Mouse (Mus musculus): ENCODE results near the gene Nrxn2.

Nrxn2 gene

GRCm38 (mm10) chr19:6390251-6390650, 28.3 kb upstream of the Nrxn2 start:
- DNase-seq (ENCODE audit: extremely low read depth, low read depth): no peak

DNA sequence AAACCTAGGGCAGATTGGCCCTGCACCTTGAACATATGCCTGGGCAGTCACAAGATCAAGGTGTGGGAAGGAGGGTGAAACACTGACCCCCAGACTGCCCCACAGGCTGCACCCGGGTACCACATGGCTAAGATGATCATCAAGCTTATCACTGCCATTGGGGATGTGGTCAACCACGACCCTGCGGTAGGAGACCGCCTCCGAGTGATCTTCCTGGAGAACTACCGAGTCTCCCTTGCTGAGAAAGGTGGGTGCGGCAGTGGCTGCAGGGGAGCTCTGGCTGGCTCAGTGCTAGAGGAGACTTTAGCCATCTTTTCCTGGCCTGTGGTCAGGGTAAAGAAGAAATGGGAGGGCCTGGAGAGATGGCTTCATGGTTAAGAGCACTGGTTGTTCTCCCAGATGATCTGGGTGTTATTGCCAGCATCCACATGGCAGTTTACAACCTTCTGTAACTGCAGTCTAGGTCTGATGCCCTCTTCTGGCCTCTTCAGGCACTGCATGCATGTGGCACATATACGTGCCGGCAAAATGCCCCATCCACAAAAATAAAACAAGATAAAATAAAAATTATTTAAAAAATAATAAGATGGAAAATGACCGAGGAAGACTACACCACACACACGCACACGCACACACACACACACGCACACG, 25.7 kb upstream of the Nrxn2 start:
- no peak for DNase-seq (ENCODE audit: extremely low read depth, low read depth)

DNA sequence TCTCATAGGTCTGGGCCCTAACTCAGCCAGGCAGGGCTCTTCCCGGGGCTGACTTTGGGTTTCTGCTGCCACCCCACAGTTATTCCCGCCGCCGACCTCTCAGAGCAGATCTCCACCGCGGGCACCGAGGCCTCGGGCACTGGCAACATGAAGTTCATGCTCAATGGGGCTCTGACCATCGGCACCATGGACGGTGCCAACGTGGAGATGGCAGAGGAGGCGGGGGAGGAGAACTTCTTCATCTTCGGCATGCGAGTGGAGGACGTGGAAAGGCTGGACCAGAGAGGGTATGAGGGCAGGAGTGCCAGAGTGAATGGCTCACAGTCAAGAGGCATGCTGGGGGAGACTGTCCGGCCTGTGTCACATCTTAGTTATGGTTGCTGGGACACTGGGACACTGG, 24.9 kb upstream of the Nrxn2 start:
- no peak for DNase-seq (ENCODE audit: extremely low read depth, low read depth)

- DNase-seq (ENCODE audit: extremely low read depth, low read depth): no peak
These were observed 22.3 kb upstream of the Nrxn2 start for GRCm38 (mm10) chr19:6396237-6396636.

GRCm38 (mm10) chr19:6397582-6398249, 20.8 kb upstream of the Nrxn2 start:
- DNase-seq (ENCODE audit: extremely low read depth, low read depth): no peak

DNA sequence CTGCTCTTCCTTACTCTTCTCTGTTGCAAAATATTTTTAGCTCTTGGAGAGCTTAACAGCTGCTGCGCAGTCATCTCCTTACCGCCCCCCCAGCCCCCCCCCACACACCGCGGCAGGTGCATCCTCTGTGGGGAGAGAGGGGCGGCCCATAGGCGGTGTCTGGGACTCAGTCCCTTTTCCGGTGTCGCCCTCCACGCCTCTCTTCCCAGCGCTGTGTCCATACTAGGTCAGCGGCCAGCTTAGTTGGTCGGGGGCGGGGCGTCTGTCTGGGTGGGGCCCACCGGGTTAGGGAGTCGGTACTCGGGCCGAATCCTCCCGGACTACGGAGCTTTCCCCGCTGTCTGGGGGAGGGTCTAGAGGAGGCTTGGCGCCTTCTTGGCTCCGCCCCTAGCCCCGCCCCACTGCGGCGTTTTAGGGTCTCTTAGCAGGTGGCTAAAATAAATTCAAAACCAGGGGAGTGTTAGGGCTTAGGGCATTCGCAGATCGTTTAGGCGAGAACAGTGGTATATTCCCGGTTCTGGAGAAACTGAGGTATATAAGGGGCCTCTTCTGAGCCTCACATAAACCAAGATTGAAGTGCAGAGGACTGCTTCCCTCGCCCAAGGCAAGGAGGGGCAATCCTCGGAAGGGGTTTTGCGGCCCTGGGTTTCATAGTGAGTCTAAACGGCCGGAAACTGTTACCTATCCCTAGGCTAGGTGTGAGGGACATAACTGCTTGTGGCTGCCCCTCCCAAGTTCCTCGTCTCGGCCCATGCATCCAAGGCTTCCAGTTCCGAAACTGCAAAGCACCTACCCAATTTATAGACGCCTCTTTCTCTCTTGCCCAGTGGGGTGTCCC, 19.9 kb upstream of the Nrxn2 start:
- DNase-seq (ENCODE audit: extremely low read depth, low read depth): peak; percentile 46

DNA sequence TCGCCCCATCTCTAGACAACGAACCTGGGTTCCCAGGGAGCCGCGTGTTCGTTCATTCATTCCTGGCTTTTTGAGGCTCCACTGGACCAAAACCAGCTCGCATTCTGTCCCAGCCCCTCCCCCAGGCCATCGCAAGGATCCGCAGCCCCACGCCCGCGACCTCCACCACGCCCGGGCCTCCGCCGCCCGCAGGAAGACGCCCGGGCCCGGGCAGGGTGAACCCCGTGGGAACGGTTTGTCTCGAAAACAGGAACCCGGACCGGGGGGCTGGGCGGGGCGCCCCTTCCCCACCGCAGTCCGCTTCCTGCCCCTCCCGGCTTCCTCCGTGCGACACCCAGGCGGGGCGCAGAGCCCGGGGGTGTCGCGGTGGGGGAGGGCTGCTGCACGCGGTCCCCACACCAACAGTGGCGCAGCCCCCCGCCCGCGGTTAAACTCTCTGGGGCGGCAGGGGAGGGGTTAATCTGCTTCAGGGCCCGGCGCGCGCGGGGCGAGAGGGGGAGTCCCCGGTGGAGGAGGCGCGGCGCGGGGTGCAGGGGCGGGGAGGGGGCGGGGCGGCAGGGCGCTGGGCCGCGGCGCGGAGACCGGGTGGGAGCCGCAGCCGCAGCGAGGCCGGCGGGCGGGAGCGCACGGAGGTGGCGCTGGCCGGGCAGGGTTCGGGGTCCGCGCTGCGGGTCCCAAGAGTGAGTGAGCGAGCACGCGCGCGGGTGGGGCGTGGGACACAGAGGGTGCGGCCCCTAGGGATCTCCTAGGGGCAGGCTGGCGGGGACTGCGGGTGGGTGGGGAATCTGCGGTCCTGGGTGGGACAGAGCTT, 19.0 kb upstream of the Nrxn2 start, which contains the start of gene Rasgrp2:
TSS of gene Rasgrp2 (plus strand) at position 56 of the 811 bp plus-strand sequence.
- no peak for DNase-seq (ENCODE audit: extremely low read depth, low read depth)

DNA sequence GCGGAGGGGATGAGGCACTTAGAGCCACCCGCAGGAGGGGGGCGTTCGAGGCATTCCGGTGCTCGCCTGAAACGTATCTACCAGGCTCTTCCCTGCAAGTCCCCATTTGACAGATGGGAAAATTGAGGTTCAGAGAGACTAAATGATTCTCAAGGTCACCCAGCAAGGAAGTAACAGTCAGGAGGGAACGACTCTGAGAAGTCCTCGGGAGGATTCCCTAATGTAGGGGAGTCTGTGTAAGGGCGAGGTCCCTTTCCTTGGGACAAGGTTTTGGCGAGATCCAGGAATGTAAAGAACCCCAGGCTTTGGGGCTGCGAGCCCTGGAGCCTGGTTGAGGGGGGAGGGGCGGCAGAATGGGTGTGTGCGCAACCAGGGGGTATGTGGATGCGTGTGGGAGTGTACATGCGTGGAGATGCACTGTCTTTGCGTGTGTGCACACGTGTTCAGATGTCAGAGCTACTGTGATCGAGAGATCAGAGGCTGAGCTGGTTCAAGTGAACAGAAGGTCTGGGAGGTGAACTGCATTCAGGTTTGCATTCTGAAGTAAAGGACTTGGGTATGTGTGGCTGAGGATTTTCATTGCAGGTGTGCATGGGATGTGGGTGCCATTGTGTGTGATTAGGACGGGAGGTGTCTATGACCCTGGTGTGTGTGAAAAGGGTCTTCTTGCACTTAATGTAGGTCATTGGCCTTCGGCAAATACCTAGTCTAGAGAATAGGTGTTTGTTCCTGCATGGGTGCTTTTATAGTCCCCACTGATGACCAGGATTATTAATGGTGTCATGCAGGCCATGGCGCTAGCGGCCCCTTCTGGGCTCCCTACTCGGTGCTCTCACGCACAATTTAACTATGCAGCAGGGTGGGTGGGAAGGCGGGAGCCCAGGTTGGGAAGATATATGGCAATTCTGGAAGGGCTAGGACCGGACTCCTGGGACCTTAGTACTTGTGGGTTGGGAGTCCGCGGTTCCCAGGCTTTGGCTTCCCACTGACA, 18.1 kb upstream of the Nrxn2 start:
- peak; percentile 33 for DNase-seq (ENCODE audit: extremely low read depth, low read depth)

GRCm38 (mm10) chr19:6401131-6401815, 17.3 kb upstream of the Nrxn2 start:
- DNase-seq (ENCODE audit: extremely low read depth, low read depth): peak; percentile 34

DNA sequence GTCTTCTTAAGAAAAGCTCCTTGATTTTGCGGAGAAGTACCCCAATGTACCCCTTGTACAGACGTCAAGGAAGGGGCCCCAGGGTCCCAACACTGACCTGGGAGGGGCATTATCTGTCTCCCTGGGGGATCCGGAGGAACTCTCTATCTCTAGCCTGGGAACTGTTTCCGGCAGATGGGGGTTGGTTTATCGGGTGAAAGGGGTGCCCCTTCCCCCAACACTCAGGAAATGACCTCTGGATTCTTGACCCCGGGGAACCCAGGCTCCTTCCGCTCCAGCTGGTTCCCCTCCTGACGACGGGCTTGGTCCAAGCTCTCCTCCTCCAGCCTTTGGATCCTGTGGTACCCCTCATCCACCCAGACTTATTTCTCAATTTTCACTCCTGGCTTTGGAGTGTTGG, 16.6 kb upstream of the Nrxn2 start:
- peak; percentile 30 for DNase-seq (ENCODE audit: extremely low read depth, low read depth)

- DNase-seq (ENCODE audit: extremely low read depth, low read depth): no peak
These were observed 14.7 kb upstream of the Nrxn2 start for GRCm38 (mm10) chr19:6403869-6404268.

DNA sequence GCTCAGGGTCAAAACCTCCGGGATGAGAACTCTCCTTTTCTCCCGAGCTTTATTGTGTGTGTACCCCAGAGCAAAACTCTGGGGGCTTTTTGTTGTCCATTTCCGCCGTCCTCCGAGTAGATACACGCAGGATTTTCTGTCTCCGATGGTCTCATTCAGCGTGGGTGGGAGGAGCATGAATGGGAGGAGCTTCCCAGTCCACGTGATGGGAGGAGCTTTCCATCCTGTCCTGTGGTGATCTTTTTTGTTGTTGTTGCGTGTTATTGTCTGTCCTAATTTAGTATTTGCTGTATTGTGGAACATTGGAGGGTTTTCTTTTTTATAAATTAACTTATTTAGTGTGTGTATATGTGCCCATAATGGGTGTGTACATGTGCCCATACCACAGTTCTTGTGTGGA, 13.1 kb upstream of the Nrxn2 start:
- no peak for DNase-seq (ENCODE audit: extremely low read depth, low read depth)

DNA sequence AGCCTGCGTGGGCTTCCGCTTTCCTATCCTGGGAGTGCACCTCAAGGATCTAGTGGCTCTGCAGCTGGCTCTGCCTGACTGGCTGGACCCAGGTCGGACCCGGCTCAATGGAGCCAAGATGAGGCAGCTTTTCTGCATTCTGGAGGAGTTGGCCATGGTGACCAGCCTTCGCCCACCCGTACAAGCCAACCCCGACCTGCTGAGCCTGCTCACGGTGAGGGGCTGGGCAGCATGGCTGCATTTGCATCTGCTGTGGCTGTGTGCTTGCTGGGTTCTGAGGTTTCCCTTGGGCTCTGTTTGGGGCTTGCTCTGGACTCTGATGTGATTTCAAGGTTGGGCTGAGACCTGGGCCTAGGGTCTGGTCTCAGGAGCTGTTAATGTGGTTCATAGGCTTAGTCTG, 11.4 kb upstream of the Nrxn2 start:
- DNase-seq (ENCODE audit: extremely low read depth, low read depth): no peak

DNA sequence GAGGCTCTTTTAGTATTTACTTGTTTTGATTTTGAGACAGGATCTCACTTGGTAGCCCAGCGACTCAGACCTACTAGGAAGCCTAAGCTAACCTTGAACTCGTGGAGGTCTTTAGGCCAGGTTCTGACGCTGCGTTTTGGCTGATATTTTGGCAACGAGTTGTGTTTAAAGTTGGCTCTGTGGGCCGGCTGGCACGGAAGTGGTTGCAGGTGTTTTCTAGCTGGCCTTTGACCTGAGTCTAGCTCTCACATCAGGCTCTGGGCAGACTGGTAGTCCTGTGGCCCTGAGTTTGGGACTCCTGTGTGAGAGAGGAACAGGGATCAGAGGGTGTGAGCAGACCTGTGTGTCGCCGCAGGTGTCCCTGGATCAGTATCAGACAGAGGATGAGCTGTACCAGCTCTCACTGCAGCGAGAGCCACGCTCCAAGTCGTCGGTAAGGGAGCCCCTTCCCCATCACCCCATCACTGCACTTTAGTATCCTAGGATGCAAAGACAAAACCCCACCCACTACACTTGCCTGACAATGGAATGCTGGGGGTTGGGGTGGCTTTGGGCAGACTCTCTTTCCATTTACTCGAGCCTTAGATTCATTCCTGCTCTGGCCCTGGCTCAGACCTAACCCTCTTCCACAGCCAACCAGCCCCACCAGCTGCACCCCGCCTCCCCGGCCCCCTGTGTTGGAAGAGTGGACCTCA, 10.6 kb upstream of the Nrxn2 start:
- DNase-seq (ENCODE audit: extremely low read depth, low read depth): no peak

GRCm38 (mm10) chr19:6408749-6409148, 9.8 kb upstream of the Nrxn2 start:
- peak; percentile 33 for DNase-seq (ENCODE audit: extremely low read depth, low read depth)

DNA sequence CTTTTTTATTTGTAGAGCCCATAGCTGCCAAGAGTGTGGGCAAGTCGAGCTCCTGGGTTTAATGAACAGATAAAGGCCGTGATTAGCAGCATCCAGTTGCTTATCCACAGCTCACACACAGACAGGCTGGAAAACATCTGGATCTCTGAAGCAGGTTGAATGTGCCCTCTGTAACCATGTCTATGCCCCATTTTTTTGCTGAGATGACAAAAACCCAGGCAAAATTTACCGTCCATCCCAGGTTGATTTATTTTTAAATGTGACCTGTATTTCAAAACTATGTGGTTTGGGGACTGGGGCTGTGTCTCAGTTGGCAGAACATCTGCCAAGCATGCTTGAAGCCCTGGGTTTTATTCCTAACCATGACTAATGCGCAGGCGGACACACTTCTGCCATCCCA, 9.4 kb upstream of the Nrxn2 start:
- no peak for DNase-seq (ENCODE audit: extremely low read depth, low read depth)

DNA sequence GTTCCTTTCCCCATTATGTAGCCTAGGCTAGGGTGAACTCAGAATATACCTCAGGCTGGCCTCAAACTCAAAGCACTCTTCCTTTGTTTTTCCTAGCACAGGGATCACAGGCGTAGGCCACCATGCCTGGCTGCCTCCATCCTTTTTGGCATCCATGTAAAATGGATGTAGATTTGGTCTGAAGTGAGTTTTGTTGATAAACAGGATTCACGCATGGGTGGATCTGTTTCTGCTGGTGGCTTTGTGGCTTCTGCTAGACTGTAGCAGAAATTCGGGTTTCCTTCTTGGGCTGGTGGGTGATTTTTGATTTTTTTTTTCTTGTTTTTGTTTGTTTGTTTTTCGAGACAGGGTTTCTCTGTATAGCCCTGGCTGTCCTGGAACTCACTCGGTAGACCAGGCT, 8.6 kb upstream of the Nrxn2 start:
- DNase-seq (ENCODE audit: extremely low read depth, low read depth): no peak

DNA sequence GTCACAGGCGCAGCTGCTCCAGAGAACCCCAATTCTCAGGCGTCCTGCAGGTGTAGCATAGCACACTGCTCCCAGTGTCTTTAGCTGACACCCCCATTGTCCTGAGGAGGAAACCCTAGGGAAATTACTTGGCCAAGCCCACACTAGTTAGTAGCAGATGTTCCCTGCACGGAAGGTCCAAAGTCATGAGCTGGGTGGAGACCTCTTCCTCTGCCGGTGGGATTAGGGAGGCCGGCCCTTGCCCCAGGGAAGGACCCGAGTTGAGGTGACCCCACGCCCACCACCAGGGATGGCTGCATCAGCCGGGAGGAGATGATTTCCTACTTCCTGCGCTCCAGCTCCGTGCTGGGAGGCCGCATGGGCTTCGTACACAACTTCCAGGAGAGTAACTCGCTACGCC, 5.7 kb upstream of the Nrxn2 start:
- DNase-seq (ENCODE audit: extremely low read depth, low read depth): no peak

DNA sequence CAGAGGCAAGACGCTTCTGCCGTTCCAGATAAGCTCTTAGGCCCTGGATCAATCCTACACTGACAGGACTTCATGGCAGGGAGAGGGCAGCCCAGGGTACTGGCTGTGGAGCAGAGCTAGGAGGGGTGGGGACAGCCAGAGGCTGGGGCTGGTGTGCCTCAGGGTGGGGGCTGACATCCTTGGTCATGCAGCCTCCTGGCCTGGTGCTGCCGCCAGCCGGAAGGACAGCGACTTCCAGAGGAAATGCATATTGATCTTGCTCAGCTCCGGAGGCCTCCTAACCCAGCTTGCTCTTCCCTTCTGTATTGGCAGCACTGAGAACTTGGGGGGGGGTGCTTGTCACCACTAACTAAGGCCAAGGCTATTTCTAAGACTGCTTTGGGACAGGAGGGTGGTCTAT, 3.1 kb upstream of the Nrxn2 start:
- no peak for DNase-seq (ENCODE audit: extremely low read depth, low read depth)

Data from MEL-GATA-1-ER (cell line).